Mouse (Mus musculus): ENCODE results near the gene Stk39. TPM values are rescaled to one million over a fixed set of nuclear protein-coding genes. Genes with fewer than 3 reads are reported as not detected.

Stk39 gene
- polyA plus RNA-seq, 1 experiment from 2014 or later, result 18.3 TPM

DNA sequence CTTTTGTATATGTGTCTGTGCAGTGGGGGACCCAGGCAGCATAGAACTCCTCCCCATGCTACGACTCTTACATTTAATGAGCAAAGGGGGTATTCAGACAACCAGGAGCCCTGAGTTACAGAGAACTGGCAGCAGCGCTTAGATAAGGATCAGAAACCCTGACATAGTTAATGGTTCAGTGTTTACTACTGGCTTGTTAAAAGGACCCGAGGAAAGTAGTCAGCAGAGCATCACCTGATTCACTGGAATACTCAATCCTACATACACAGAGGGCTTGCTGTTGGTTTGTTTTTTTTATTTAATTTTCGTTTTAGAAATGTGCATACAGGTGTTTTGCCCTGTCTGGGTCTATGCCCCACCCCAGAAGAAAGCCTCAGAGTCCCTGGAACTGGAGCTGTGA lies 217.3 kb downstream of the Stk39 start:
- no peak for DNase-seq (ENCODE audit: low spot score)
- Histone ChIP-seq H3K36me3 (ENCODE audit: control insufficient read depth, insufficient read depth, low read length) (no peaks in the 10 kb centered on the region), H3K4me3 (ENCODE audit: low read depth, low read length) (no peak overlapping the region), H3K27ac (ENCODE audit: low read depth) (no peak overlapping the region), H3K27me3 (replicated peaks; ENCODE audit: control insufficient read depth, insufficient read depth, low read length) (no peaks in the 10 kb centered on the region), H3K4me2 (ENCODE audit: low read length) (no peak overlapping the region), H3K4me1 (replicated peaks; ENCODE audit: control insufficient read depth, insufficient read depth, low read length) (0 out of 2 replicates have a peak, but pooled peaks cover 4% of the 10 kb centered on the region), H3K9ac (ENCODE audit: low read length) (no peak overlapping the region), H3K9me3 (ENCODE audit: control insufficient read depth, low read length) (no peaks in the 10 kb centered on the region)
- no peak for ATAC-seq (replicated peaks; ENCODE audit: low FRiP score, low TSS enrichment, low read depth)
- WGBS, result 41% methylated on average over 4 of the region's 4 CpGs

DNA sequence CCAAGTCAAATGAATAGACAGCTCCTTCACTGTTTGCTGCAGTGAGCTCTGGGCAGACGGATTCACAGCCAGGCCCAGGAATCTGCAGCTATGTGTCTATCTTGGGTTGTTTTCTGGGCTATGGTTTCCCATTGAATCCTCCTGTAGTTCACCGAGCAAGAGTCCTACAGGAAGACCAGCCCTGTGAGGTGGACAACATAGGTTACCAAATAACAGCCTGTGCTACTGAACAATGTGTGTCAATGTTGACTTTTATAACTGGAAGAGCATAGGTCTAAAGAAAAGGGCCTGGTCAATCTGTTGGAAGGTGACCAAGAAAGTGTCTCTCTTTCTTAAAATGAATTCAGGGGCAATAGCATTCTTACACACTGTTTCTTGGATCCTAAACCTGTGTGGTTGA lies 218.8 kb downstream of the Stk39 start:
- Histone ChIP-seq H3K9me3 (ENCODE audit: control insufficient read depth, low read length) (no peaks in the 10 kb centered on the region), H3K27me3 (replicated peaks; ENCODE audit: control insufficient read depth, insufficient read depth, low read length) (no peaks in the 10 kb centered on the region), H3K27ac (ENCODE audit: low read depth) (no peak overlapping the region), H3K4me1 (replicated peaks; ENCODE audit: control insufficient read depth, insufficient read depth, low read length) (0 out of 2 replicates have a peak, but pooled peaks cover 4% of the 10 kb centered on the region), H3K4me3 (ENCODE audit: low read depth, low read length) (no peak overlapping the region), H3K9ac (ENCODE audit: low read length) (no peak overlapping the region), H3K36me3 (ENCODE audit: control insufficient read depth, insufficient read depth, low read length) (no peaks in the 10 kb centered on the region), H3K4me2 (ENCODE audit: low read length) (no peak overlapping the region)
- no peak for ATAC-seq (replicated peaks; ENCODE audit: low FRiP score, low TSS enrichment, low read depth)
- 82% methylated on average over 2 of the region's 2 CpGs for WGBS
- DNase-seq (ENCODE audit: low spot score), result no peak

DNA sequence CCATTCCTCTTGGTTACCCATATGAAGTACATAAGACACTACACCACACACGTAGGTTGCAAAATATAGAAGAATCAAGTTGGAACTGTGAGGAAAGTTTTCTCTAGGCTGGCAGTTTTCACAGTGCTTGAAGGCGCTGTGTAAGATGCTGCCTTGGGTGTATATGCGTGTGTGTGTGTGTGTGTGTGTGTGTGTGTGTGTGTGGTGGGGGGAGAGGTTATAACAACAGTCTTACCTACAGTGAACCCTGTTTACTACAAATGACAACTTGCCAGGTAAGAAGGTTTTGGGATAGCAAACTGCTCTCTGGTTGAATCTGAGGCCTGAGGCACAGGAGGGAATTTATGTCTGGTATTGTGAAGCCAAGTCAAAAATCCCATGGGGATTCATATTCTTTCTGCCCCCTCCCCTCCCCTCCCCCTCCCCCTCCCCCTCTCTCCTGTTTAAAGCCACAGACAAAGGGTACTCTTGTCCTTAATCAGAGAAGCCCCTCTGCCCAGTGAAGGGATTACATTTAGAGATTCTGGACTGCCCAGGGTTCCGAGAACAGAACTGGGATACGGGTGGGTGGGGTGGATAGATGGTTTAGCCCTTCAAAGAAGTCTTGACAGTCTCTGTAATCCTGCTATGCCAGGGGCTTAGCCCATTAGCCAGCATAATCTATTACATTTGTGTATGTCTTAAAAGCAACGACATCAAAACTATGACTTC lies 219.9 kb downstream of the Stk39 start:
- Histone ChIP-seq H3K4me2 (ENCODE audit: low read length) (no peak overlapping the region), H3K4me1 (replicated peaks; ENCODE audit: control insufficient read depth, insufficient read depth, low read length) (no peaks in the 10 kb centered on the region), H3K27ac (ENCODE audit: low read depth) (no peak overlapping the region), H3K27me3 (replicated peaks; ENCODE audit: control insufficient read depth, insufficient read depth, low read length) (no peaks in the 10 kb centered on the region), H3K4me3 (ENCODE audit: low read depth, low read length) (no peak overlapping the region), H3K9me3 (ENCODE audit: control insufficient read depth, low read length) (no peaks in the 10 kb centered on the region), H3K36me3 (ENCODE audit: control insufficient read depth, insufficient read depth, low read length) (no peaks in the 10 kb centered on the region), H3K9ac (ENCODE audit: low read length) (no peak overlapping the region)
- 86% methylated on average over 6 of the region's 6 CpGs for WGBS
- no peak for DNase-seq (ENCODE audit: low spot score)
- no peak for ATAC-seq (replicated peaks; ENCODE audit: low FRiP score, low TSS enrichment, low read depth)

DNA sequence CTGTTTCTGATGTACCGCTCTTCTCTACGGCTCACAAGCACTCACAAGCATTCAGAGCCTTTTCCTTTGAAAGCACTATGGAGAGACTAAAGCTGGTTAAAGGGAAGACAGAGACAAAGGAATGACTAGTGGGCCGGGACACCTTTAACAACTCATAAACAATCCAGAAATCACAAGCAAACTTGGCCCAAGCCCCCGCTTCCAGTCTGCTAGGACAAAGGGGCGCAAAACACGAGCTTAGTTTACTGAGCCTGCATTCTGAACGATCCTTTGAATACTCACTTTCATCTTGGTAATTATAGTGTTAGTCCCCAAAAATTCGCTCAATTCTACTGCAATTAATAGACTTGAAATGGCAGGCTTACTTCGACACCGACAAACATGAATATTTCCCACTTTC lies 221.2 kb downstream of the Stk39 start:
- ATAC-seq (replicated peaks; ENCODE audit: low FRiP score, low TSS enrichment, low read depth), result no peak
- no peaks in the 10 kb centered on the region for H3K36me3 ChIP-seq (ENCODE audit: control insufficient read depth, insufficient read depth, low read length)
- no peak overlapping the region for H3K27ac ChIP-seq (ENCODE audit: low read depth)
- no peak overlapping the region for H3K4me3 ChIP-seq (ENCODE audit: low read depth, low read length)
- WGBS, result 87% methylated on average over 10 of the region's 10 CpGs
- H3K9ac ChIP-seq (ENCODE audit: low read length), result no peak overlapping the region
- H3K4me1 ChIP-seq (replicated peaks; ENCODE audit: control insufficient read depth, insufficient read depth, low read length), result no peaks in the 10 kb centered on the region
- DNase-seq (ENCODE audit: low spot score), result no peak
- no peaks in the 10 kb centered on the region for H3K27me3 ChIP-seq (replicated peaks; ENCODE audit: control insufficient read depth, insufficient read depth, low read length)
- no peak overlapping the region for H3K4me2 ChIP-seq (ENCODE audit: low read length)
- no peaks in the 10 kb centered on the region for H3K9me3 ChIP-seq (ENCODE audit: control insufficient read depth, low read length)

DNA sequence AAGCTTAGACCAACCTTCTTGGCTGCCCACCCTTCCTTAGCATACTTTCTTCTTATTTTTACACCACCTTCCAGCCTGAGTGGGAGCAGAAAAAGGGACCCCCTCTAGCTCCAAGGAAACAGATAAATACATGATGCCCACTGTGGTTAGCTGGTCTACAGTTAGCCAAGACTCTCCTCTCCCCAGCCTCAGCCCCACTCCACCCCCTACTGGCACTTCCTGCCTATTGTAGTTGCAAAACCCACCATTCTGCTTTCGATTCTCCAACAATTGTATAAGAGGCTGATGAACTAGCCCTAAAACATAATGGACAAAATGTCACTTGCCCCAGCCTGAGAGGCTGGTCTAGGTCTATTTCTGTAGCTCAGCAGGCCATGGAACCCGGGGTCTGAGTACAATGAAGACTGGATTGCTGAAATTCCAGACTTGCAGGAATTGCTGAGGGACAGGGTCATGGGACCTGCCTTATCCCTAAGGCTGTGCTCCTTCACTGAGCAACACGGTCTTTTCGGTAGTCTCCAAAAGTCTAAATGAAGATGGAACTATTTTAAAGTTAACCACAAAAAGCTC lies 222.1 kb downstream of the Stk39 start:
- no peaks in the 10 kb centered on the region for H3K27me3 ChIP-seq (replicated peaks; ENCODE audit: control insufficient read depth, insufficient read depth, low read length)
- H3K4me3 ChIP-seq (ENCODE audit: low read depth, low read length), result no peak overlapping the region
- DNase-seq (ENCODE audit: low spot score) (no peak), ATAC-seq (replicated peaks; ENCODE audit: low FRiP score, low TSS enrichment, low read depth) (no peak)
- H3K36me3 ChIP-seq (ENCODE audit: control insufficient read depth, insufficient read depth, low read length), result no peaks in the 10 kb centered on the region
- H3K4me2 ChIP-seq (ENCODE audit: low read length), result no peak overlapping the region
- no peaks in the 10 kb centered on the region for H3K4me1 ChIP-seq (replicated peaks; ENCODE audit: control insufficient read depth, insufficient read depth, low read length)
- H3K9me3 ChIP-seq (ENCODE audit: control insufficient read depth, low read length), result no peaks in the 10 kb centered on the region
- 78% methylated on average over 4 of the region's 4 CpGs for WGBS
- no peak overlapping the region for H3K27ac ChIP-seq (ENCODE audit: low read depth)
- H3K9ac ChIP-seq (ENCODE audit: low read length), result no peak overlapping the region

DNA sequence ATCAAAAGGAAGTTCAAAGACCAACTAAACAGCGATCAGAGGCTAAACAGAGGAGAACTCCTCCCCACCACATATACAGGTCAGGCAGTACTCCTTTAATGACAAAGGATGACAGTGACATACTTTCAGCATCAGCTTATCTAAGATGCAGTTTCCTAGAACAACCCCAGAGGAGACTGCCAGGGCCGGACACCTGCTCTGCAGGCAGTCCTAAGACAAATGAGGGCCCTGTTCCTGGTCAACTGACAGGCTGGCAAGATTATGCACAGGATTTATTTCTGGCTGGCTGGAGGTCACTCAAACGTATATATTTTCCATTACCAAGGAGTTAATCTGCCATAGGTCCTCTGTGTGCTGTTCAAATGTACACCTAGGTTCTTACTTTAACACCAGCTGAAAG lies 225.8 kb downstream of the Stk39 start:
- ATAC-seq (replicated peaks; ENCODE audit: low FRiP score, low TSS enrichment, low read depth), result no peak
- WGBS, result 37% methylated on average over 3 of the region's 3 CpGs

DNA sequence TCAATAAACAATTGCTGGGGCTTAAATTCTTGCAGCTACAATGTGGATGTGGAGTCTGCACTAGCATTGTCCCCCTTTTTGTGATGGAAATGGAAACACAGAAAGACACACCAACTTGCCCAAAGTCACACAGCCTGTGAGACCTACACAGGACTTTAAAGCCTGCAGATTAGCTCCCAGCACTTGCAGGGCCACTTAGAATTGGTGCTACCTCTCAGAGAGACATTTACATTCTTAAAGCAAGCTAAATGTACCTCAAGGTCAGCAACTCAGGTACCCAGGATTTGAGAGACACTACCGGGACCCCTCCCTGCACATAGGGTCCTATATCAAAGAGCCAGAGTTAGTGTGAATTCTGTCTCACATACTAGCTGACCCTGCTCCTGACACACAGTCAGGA lies 227.5 kb downstream of the Stk39 start:
- no peak overlapping the region for H3K9ac ChIP-seq (ENCODE audit: low read length)
- ATAC-seq (replicated peaks; ENCODE audit: low FRiP score, low TSS enrichment, low read depth) (no peak), DNase-seq (ENCODE audit: low spot score) (no peak)
- H3K27ac ChIP-seq (ENCODE audit: low read depth), result no peak overlapping the region
- H3K4me2 ChIP-seq (ENCODE audit: low read length), result no peak overlapping the region
- H3K36me3 ChIP-seq (ENCODE audit: control insufficient read depth, insufficient read depth, low read length), result no peaks in the 10 kb centered on the region
- no peaks in the 10 kb centered on the region for H3K4me1 ChIP-seq (replicated peaks; ENCODE audit: control insufficient read depth, insufficient read depth, low read length)
- WGBS, result 77% methylated on average over 1 of the region's 1 CpGs
- H3K27me3 ChIP-seq (replicated peaks; ENCODE audit: control insufficient read depth, insufficient read depth, low read length), result no peaks in the 10 kb centered on the region
- no peaks in the 10 kb centered on the region for H3K9me3 ChIP-seq (ENCODE audit: control insufficient read depth, low read length)
- no peak overlapping the region for H3K4me3 ChIP-seq (ENCODE audit: low read depth, low read length)

More for the DNA sequence above, 225.8 kb downstream of the Stk39 start:
- H3K9me3 ChIP-seq (ENCODE audit: control insufficient read depth, low read length), result no peaks in the 10 kb centered on the region
- H3K4me2 ChIP-seq (ENCODE audit: low read length), result no peak overlapping the region
- H3K4me1 ChIP-seq (replicated peaks; ENCODE audit: control insufficient read depth, insufficient read depth, low read length), result no peaks in the 10 kb centered on the region
- H3K4me3 ChIP-seq (ENCODE audit: low read depth, low read length), result no peak overlapping the region
- H3K9ac ChIP-seq (ENCODE audit: low read length), result no peak overlapping the region
- H3K36me3 ChIP-seq (ENCODE audit: control insufficient read depth, insufficient read depth, low read length), result no peaks in the 10 kb centered on the region
- DNase-seq (ENCODE audit: low spot score), result no peak
- no peak overlapping the region for H3K27ac ChIP-seq (ENCODE audit: low read depth)
- H3K27me3 ChIP-seq (replicated peaks; ENCODE audit: control insufficient read depth, insufficient read depth, low read length), result no peaks in the 10 kb centered on the region

DNA sequence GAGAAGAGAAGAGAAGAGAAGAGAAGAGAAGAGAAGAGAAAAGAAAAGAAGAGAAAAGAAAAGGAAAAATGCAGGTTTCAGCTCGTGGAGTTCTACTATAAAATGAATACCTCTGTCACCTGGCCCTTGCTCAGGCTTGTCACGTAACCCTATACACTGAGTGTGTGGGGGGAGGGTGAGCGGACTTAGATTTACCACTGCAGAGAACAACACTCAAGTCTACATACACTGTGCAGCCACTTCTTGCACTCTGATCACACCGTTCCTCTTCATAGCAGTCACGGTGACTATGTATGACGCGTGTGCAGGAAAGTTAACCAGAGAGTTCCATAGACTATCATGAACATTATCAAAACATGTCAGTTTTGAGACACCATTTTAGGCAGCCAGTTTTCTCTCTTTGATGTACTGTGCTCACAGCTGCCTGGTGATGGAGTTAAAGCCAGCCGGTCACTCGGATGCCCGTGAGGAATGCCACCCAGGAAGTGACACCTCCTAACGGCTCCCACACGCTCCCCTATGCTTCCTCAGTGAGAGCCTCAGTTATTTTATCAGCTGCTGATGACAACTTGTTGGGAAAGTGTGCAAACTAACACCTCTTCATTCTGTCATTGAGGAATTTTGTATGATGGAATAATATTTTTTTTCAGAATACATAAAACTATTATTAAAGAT lies 228.1 kb downstream of the Stk39 start:
- no peak for ATAC-seq (replicated peaks; ENCODE audit: low FRiP score, low TSS enrichment, low read depth)
- Histone ChIP-seq H3K9ac (ENCODE audit: low read length) (no peak overlapping the region), H3K4me1 (replicated peaks; ENCODE audit: control insufficient read depth, insufficient read depth, low read length) (no peaks in the 10 kb centered on the region), H3K27ac (ENCODE audit: low read depth) (no peak overlapping the region), H3K9me3 (ENCODE audit: control insufficient read depth, low read length) (no peaks in the 10 kb centered on the region), H3K4me2 (ENCODE audit: low read length) (no peak overlapping the region), H3K36me3 (ENCODE audit: control insufficient read depth, insufficient read depth, low read length) (no peaks in the 10 kb centered on the region), H3K4me3 (ENCODE audit: low read depth, low read length) (no peak overlapping the region), H3K27me3 (replicated peaks; ENCODE audit: control insufficient read depth, insufficient read depth, low read length) (no peaks in the 10 kb centered on the region)
- DNase-seq (ENCODE audit: low spot score), result no peak
- 69% methylated on average over 12 of the region's 12 CpGs for WGBS

Measured in intestine, embryonic 14.5 days (tissue).